10 mouse cellular contexts compared by ENCODE assay signal in genomic region chr10:69785235-69785634, GRCm38 (mm10).
DNase-seq lines count a peak whose midpoint lies in the region; ATAC-seq and TF ChIP-seq lines count a peak whose summit lies in the region.
"Had no signal": no experiment of that assay in that cellular context is flagged by ENCODE, and none has a peak within 500 bp of the region (broad histone marks: within the 10 kb centered on the region; RNA-seq: fewer than 3 reads in every experiment).

No protein-coding gene starts in this region.

- H3K4me2 ChIP-seq in heart, embryonic 11.5 days: peak overlapping the region; percentile 70
- 0 out of 2 replicates have a peak overlapping the region, but pooled peaks have one; percentile 5 for H3K4me2 ChIP-seq in limb, embryonic 14.5 days (replicated peaks; ENCODE audit: low read depth, low read length, severe bottlenecking)
- H3K4me2 ChIP-seq: forebrain, embryonic 15.5 days had no signal

- peak overlapping the region; percentile 68 for H3K9ac ChIP-seq in heart, embryonic 11.5 days (ENCODE audit: low read depth, low read length)
- no peak overlapping the region for H3K9ac ChIP-seq in limb, embryonic 14.5 days (ENCODE audit: low read depth, low read length, severe bottlenecking)
- H3K9ac ChIP-seq: forebrain, embryonic 15.5 days had no signal

- TF ChIP-seq POLR2A in limb, embryonic 14.5 days (IDR thresholded peaks at IDR 0.05; ENCODE audit: borderline replicate concordance, extremely low read depth, insufficient read depth, insufficient read length): no peak

- no peaks in the 10 kb centered on the region for H3K9me3 ChIP-seq in heart, embryonic 11.5 days (replicated peaks; ENCODE audit: control insufficient read depth, low read length)
- no peaks in the 10 kb centered on the region for H3K9me3 ChIP-seq in limb, embryonic 14.5 days (ENCODE audit: control insufficient read depth, low read length)
- H3K9me3 ChIP-seq: forebrain, embryonic 15.5 days had no signal

- H3K4me3 ChIP-seq in heart, embryonic 11.5 days (ENCODE audit: low read depth, low read length): peak overlapping the region; percentile 52
- H3K4me3 ChIP-seq in limb, embryonic 14.5 days (replicated peaks; ENCODE audit: low read length): no peak overlapping the region
- H3K4me3 ChIP-seq: forebrain, embryonic 15.5 days had no signal

- peak; percentile 42 for DNase-seq in 416B (ENCODE audit: low read depth)
- DNase-seq in NIH3T3 (ENCODE audit: low read depth): peak; percentile 31
- peak; percentile 35 for DNase-seq in limb, embryonic 14.5 days (ENCODE audit: low spot score)
- no peak for DNase-seq in layer of hippocampus, adult 18-20 months (ENCODE audit: low spot score in 2 of 2)
- no peak for DNase-seq in left cerebral cortex, postnatal 4 days
- DNase-seq: adrenal gland, postnatal 10 days had no signal

- H3K4me1 ChIP-seq in heart, embryonic 11.5 days (ENCODE audit: control insufficient read depth, insufficient read depth, low read length): peaks cover 14% of the 10 kb centered on the region
- H3K4me1 ChIP-seq in limb, embryonic 14.5 days (ENCODE audit: control insufficient read depth, insufficient read depth, low read length): peaks cover 15% of the 10 kb centered on the region; the same call in 1 of the 2 replicates

- H3K27ac ChIP-seq in heart, embryonic 11.5 days (ENCODE audit: low read depth, low read length): peak overlapping the region; percentile 88
- H3K27ac ChIP-seq in limb, embryonic 14.5 days (replicated peaks; ENCODE audit: low read depth, low read length): no peak overlapping the region
- H3K27ac ChIP-seq: forebrain, embryonic 15.5 days had no signal

- intact Hi-C loops in left cerebral cortex, postnatal 4 days (cut with DNase I): no loop called here

- peak; percentile 91 for ATAC-seq in heart, embryonic 11.5 days (replicated peaks; ENCODE audit: insufficient number of reproducible peaks, low FRiP score, low TSS enrichment)
- no peak for ATAC-seq in limb, embryonic 14.5 days (ENCODE audit: low FRiP score, low read depth)
- ATAC-seq in monocyte, adult 5-6 weeks (replicated peaks; ENCODE audit: insufficient number of reproducible peaks, low FRiP score, low TSS enrichment, poor library complexity, severe bottlenecking): no peak
- ATAC-seq in CD4-positive, CD25-positive, alpha-beta regulatory T cell, adult 4 months: no peak
- ATAC-seq: forebrain, embryonic 15.5 days had no signal

- WGBS in heart, embryonic 11.5 days (ENCODE audit: insufficient replicate concordance): 3% methylated on average over 7 of the region's 7 CpGs
- 33% methylated on average over 7 of the region's 7 CpGs for WGBS in limb, embryonic 14.5 days

- no peaks in the 10 kb centered on the region for H3K36me3 ChIP-seq in heart, embryonic 11.5 days (ENCODE audit: control insufficient read depth, insufficient read depth, low read length)
- H3K36me3 ChIP-seq in limb, embryonic 14.5 days (ENCODE audit: control insufficient read depth, insufficient read depth, low read length): no peaks in the 10 kb centered on the region
- H3K36me3 ChIP-seq: forebrain, embryonic 15.5 days had no signal

- no peaks in the 10 kb centered on the region for H3K27me3 ChIP-seq in heart, embryonic 11.5 days (ENCODE audit: control insufficient read depth, insufficient read depth, low read length)
- H3K27me3 ChIP-seq in limb, embryonic 14.5 days (ENCODE audit: control insufficient read depth, insufficient read depth, low read length): no peaks in the 10 kb centered on the region
- H3K27me3 ChIP-seq: forebrain, embryonic 15.5 days had no signal

Comparison
In these comparisons a context has a peak if more than half of its experiments do, and no peak if none do; other contexts are left out.
1. DNase-seq: peak in 416B (single experiment), NIH3T3 (single experiment) and limb, embryonic 14.5 days (single experiment); none in layer of hippocampus, adult 18-20 months (0 of 2) and left cerebral cortex, postnatal 4 days (single experiment).